Mouse (Mus musculus): ENCODE data around the gene Coro2b.

Coro2b gene

GRCm38 (mm10) chr9:62432261-62433060 is 104.4 kb downstream of the Coro2b start:
- DNase-seq: no peak

GRCm38 (mm10) chr9:62430741-62431140 is 106.1 kb downstream of the Coro2b start:
- DNase-seq: no peak

GRCm38 (mm10) chr9:62427010-62427409 is 109.8 kb downstream of the Coro2b start:
- DNase-seq: peak; percentile 69

GRCm38 (mm10) chr9:62426531-62426930 is 110.3 kb downstream of the Coro2b start:
- no peak for DNase-seq

GRCm38 (mm10) chr9:62426021-62426420 is 110.8 kb downstream of the Coro2b start:
- DNase-seq: no peak

- peak; percentile 45 for DNase-seq
Measured at GRCm38 (mm10) chr9:62425265-62425664, 111.6 kb downstream of the Coro2b start.

- DNase-seq: no peak
Measured at GRCm38 (mm10) chr9:62423871-62424270, 113.0 kb downstream of the Coro2b start.

- no peak for DNase-seq
Measured at GRCm38 (mm10) chr9:62422926-62423325, 113.9 kb downstream of the Coro2b start.

GRCm38 (mm10) chr9:62421911-62422310 is 114.9 kb downstream of the Coro2b start:
- DNase-seq: no peak

GRCm38 (mm10) chr9:62421027-62421426 is 115.8 kb downstream of the Coro2b start:
- DNase-seq: peak; percentile 86

GRCm38 (mm10) chr9:62420261-62420917 is 116.5 kb downstream of the Coro2b start:
- no peak for DNase-seq

GRCm38 (mm10) chr9:62418742-62419141 is 118.1 kb downstream of the Coro2b start:
- no peak for DNase-seq

- no peak for DNase-seq
Measured at GRCm38 (mm10) chr9:62407357-62408146, 129.3 kb downstream of the Coro2b start.

- no peak for DNase-seq
Measured at GRCm38 (mm10) chr9:62406423-62407013, 130.3 kb downstream of the Coro2b start.

GRCm38 (mm10) chr9:62401589-62401988 is 135.3 kb downstream of the Coro2b start:
- DNase-seq: no peak

- DNase-seq: no peak
Measured at GRCm38 (mm10) chr9:62400531-62401170, 136.2 kb downstream of the Coro2b start.

- no peak for DNase-seq
Measured at GRCm38 (mm10) chr9:62394163-62394562, 142.7 kb downstream of the Coro2b start.

- DNase-seq: no peak
Measured at GRCm38 (mm10) chr9:62393531-62393930, 143.3 kb downstream of the Coro2b start.

- no peak for DNase-seq
Measured at GRCm38 (mm10) chr9:62389735-62390134, 147.1 kb downstream of the Coro2b start.

- DNase-seq: no peak
Measured at GRCm38 (mm10) chr9:62385727-62386518, 150.9 kb downstream of the Coro2b start.

GRCm38 (mm10) chr9:62385062-62385461 is 151.8 kb downstream of the Coro2b start:
- DNase-seq: no peak

Data from kidney, adult 11 months (tissue).